Mouse (Mus musculus) MEL (cell line): Measurements from ENCODE around the gene Zfp740. TPM values are rescaled to one million over a fixed set of nuclear protein-coding genes. Genes with fewer than 3 reads are reported as not detected.

Experiments used
- DNase-seq: peaks from one replicate; pipeline ENCODE4 v3.0.0; 2011; ENCODE audit warnings: low read depth, low spot score
- H3K27ac ChIP-seq: 2 replicates; pipeline ENCODE4 v1.5.1; 2012; ENCODE audit warnings: low read depth, mild to moderate bottlenecking, control low read depth, low read length, moderate library complexity; ENCODE audit not compliant: control insufficient read depth
- H3K27me3 ChIP-seq, 2 experiments: fragments of 150-350 bp in 1 of 2; sonication (generic) in 1 of 2; 2 replicates each; pipeline ENCODE4 v1.6.1; 2012; ENCODE audit warnings: low read length in 2 of 2, mild to moderate bottlenecking in 2 of 2, improper control_type of control experiment in 1 of 2, moderate library complexity in 1 of 2; ENCODE audit not compliant: insufficient read depth in 2 of 2, control insufficient read depth in 1 of 2
- H3K36me3 ChIP-seq, 2 experiments: 2 replicates each; pipeline ENCODE4 v1.6.1; 2012 to 2014; ENCODE audit warnings: low read length in 2 of 2, improper control_type of control experiment in 1 of 2, inconsistent platforms in 1 of 2, mild to moderate bottlenecking in 1 of 2; ENCODE audit not compliant: insufficient read depth in 2 of 2, control insufficient read depth in 1 of 2
- H3K4me1 ChIP-seq, 2 experiments: fragments of 150-350 bp in 1 of 2; sonication (generic) in 1 of 2; 2 replicates each; pipeline ENCODE4 v1.6.1; 2012; ENCODE audit warnings: low read length in 2 of 2, improper control_type of control experiment in 1 of 2, mild to moderate bottlenecking in 1 of 2; ENCODE audit not compliant: insufficient read depth in 2 of 2, control insufficient read depth in 1 of 2
- H3K4me3 ChIP-seq, 2 experiments: fragments of 150-350 bp in 1 of 2; sonication (generic) in 1 of 2; 2 replicates each; pipeline ENCODE4 v1.5.1; 2012; ENCODE audit warnings: low read depth in 2 of 2, low read length in 2 of 2, mild to moderate bottlenecking in 2 of 2, moderate library complexity in 2 of 2, control low read depth in 1 of 2, improper control_type of control experiment in 1 of 2; ENCODE audit not compliant: control insufficient read depth in 1 of 2, insufficient read depth in 1 of 2
- H3K79me2 ChIP-seq: 2 replicates; pipeline ENCODE4 v1.6.1; 2012; ENCODE audit warnings: mild to moderate bottlenecking, low read length, moderate library complexity; ENCODE audit not compliant: control insufficient read depth, poor library complexity, insufficient read depth
- H3K9ac ChIP-seq: 2 replicates; pipeline ENCODE4 v1.6.1; 2012; ENCODE audit warnings: low read depth, mild to moderate bottlenecking, control low read depth, low read length, moderate library complexity; ENCODE audit not compliant: control insufficient read depth, poor library complexity, severe bottlenecking
- H3K9me3 ChIP-seq: fragments of 150-350 bp; sonication (generic); replicated peaks from 2 replicates; pipeline ENCODE4 v1.6.1; 2012; ENCODE audit warnings: mild to moderate bottlenecking, low read length, improper control_type of control experiment, moderate library complexity; ENCODE audit not compliant: insufficient read depth
- BHLHE40 ChIP-seq: IDR thresholded peaks from 2 replicates; pipeline ENCODE4 v1.6.1; 2012; ENCODE audit warnings: low read depth, mild to moderate bottlenecking, inconsistent platforms, low read length, improper control_type of control experiment, borderline replicate concordance
- CHD2 ChIP-seq: IDR thresholded peaks from 2 replicates; pipeline ENCODE4 v1.6.1; 2011; ENCODE audit warnings: low read length, improper control_type of control experiment
- CTCF ChIP-seq, 3 experiments: IDR thresholded peaks in 2 of 3; conservative IDR thresholded peaks in 1 of 3; 2 replicates each; pipeline ENCODE4 v1.5.1; 2011 to 2012; ENCODE audit warnings: low read length in 3 of 3, low read depth in 2 of 3, mild to moderate bottlenecking in 2 of 3, improper control_type of control experiment in 1 of 3, inconsistent platforms in 1 of 3, mixed read lengths in 1 of 3, moderate library complexity in 1 of 3; ENCODE audit not compliant: control insufficient read depth in 1 of 3, insufficient read depth in 1 of 3, poor library complexity in 1 of 3, severe bottlenecking in 1 of 3
- E2F4 ChIP-seq: IDR thresholded peaks from 2 replicates; pipeline ENCODE4 v1.6.1; 2011; ENCODE audit warnings: low read depth, low read length, improper control_type of control experiment, borderline replicate concordance
- ELF1 ChIP-seq: IDR thresholded peaks from 2 replicates; pipeline ENCODE4 v1.6.1; 2014; ENCODE audit warnings: low read depth, mild to moderate bottlenecking, inconsistent platforms, low read length, improper control_type of control experiment, moderate library complexity
- EP300 ChIP-seq, 2 experiments: IDR thresholded peaks; 2 replicates each; pipeline ENCODE4 v1.6.1; 2011; ENCODE audit warnings: improper control_type of control experiment in 2 of 2, low read length in 2 of 2, low read depth in 1 of 2, mild to moderate bottlenecking in 1 of 2
- ETS1 ChIP-seq: IDR thresholded peaks from 2 replicates; pipeline ENCODE4 v1.6.1; 2012; ENCODE audit warnings: low read depth, mild to moderate bottlenecking, inconsistent platforms, low read length, improper control_type of control experiment, moderate library complexity
- GABPA ChIP-seq: IDR thresholded peaks from 2 replicates; pipeline ENCODE4 v1.6.1; 2012; ENCODE audit warnings: low read depth, mild to moderate bottlenecking, inconsistent platforms, low read length, improper control_type of control experiment, moderate library complexity
- GATA1 ChIP-seq: IDR thresholded peaks from 2 replicates; pipeline ENCODE4 v1.6.1; 2011; ENCODE audit warnings: low read depth, low read length, improper control_type of control experiment
- HCFC1 ChIP-seq: IDR thresholded peaks from 2 replicates; pipeline ENCODE4 v1.6.1; 2012; ENCODE audit warnings: low read depth, mild to moderate bottlenecking, inconsistent platforms, low read length, improper control_type of control experiment, moderate library complexity
- JUND ChIP-seq: IDR thresholded peaks from 2 replicates; pipeline ENCODE4 v1.6.1; 2011; ENCODE audit warnings: low read depth, mild to moderate bottlenecking, improper control_type of control experiment, low read length
- MAX ChIP-seq: IDR thresholded peaks from 2 replicates; pipeline ENCODE4 v1.6.1; 2011; ENCODE audit warnings: low read length, improper control_type of control experiment
- MAZ ChIP-seq: IDR thresholded peaks from 2 replicates; pipeline ENCODE4 v1.6.1; 2012; ENCODE audit warnings: low read depth, mild to moderate bottlenecking, inconsistent platforms, low read length, improper control_type of control experiment
- MEF2A ChIP-seq: IDR thresholded peaks from 2 replicates; pipeline ENCODE4 v1.6.1; 2014; ENCODE audit warnings: low read depth, mild to moderate bottlenecking, inconsistent platforms, low read length, improper control_type of control experiment; ENCODE audit not compliant: poor library complexity, insufficient replicate concordance, severe bottlenecking; ENCODE audit errors: extremely low read depth
- MXI1 ChIP-seq: IDR thresholded peaks from 2 replicates; pipeline ENCODE4 v1.6.1; 2011; ENCODE audit warnings: mild to moderate bottlenecking, low read depth, low read length, improper control_type of control experiment
- MYB ChIP-seq: IDR thresholded peaks from 2 replicates; pipeline ENCODE4 v1.6.1; 2011; ENCODE audit warnings: mild to moderate bottlenecking, low read depth, low read length, improper control_type of control experiment
- MYC ChIP-seq: IDR thresholded peaks from 2 replicates; pipeline ENCODE4 v1.6.1; 2011; ENCODE audit warnings: low read depth, mild to moderate bottlenecking, low read length, improper control_type of control experiment, moderate library complexity
- NELFE ChIP-seq: IDR thresholded peaks from 2 replicates; pipeline ENCODE4 v1.6.1; 2011; ENCODE audit warnings: low read depth, low read length, improper control_type of control experiment
- NRF1 ChIP-seq: IDR thresholded peaks from 2 replicates; pipeline ENCODE4 v1.6.1; 2014; ENCODE audit warnings: low read depth, mild to moderate bottlenecking, inconsistent platforms, low read length, improper control_type of control experiment, moderate library complexity; ENCODE audit not compliant: poor library complexity, insufficient read depth, severe bottlenecking
- POLR2A ChIP-seq, 2 experiments: IDR thresholded peaks; 2 replicates each; pipeline ENCODE4 v1.6.1; 2011 to 2012; ENCODE audit warnings: low read length in 2 of 2, mild to moderate bottlenecking in 2 of 2, control low read depth in 1 of 2, improper control_type of control experiment in 1 of 2, low read depth in 1 of 2, moderate library complexity in 1 of 2; ENCODE audit not compliant: control insufficient read depth in 1 of 2, insufficient read depth in 1 of 2, poor library complexity in 1 of 2
- POLR2AphosphoS2 ChIP-seq: IDR thresholded peaks from 2 replicates; pipeline ENCODE4 v1.6.1; 2011; ENCODE audit warnings: low read length, improper control_type of control experiment
- POLR2AphosphoS5 ChIP-seq: IDR thresholded peaks from 2 replicates; pipeline ENCODE4 v1.6.1; 2012; ENCODE audit warnings: low read depth, borderline replicate concordance, mild to moderate bottlenecking, inconsistent platforms, low read length, moderate library complexity, mixed read lengths
- RAD21 ChIP-seq: IDR thresholded peaks from 2 replicates; pipeline ENCODE4 v1.6.1; 2011; ENCODE audit warnings: mild to moderate bottlenecking, low read depth, low read length, improper control_type of control experiment
- RCOR1 ChIP-seq: IDR thresholded peaks from 2 replicates; pipeline ENCODE4 v1.6.1; 2012; ENCODE audit warnings: low read depth, mild to moderate bottlenecking, inconsistent platforms, low read length, improper control_type of control experiment
- SIN3A ChIP-seq: IDR thresholded peaks from 2 replicates; pipeline ENCODE4 v1.6.1; 2012; ENCODE audit warnings: low read length, improper control_type of control experiment, inconsistent platforms
- TAL1 ChIP-seq: IDR thresholded peaks from 2 replicates; pipeline ENCODE4 v1.6.1; 2012; ENCODE audit warnings: mild to moderate bottlenecking, inconsistent platforms, low read length, moderate library complexity, mixed read lengths
- TBP ChIP-seq: IDR thresholded peaks from 2 replicates; pipeline ENCODE4 v1.8.0; 2011; ENCODE audit warnings: low read depth, low read length, improper control_type of control experiment
- TCF12 ChIP-seq: IDR thresholded peaks from 2 replicates; pipeline ENCODE4 v1.6.1; 2014; ENCODE audit warnings: low read depth, mild to moderate bottlenecking, inconsistent platforms, low read length, improper control_type of control experiment, moderate library complexity
- UBTF ChIP-seq: IDR thresholded peaks from 2 replicates; pipeline ENCODE4 v1.6.1; 2012; ENCODE audit warnings: low read depth, mild to moderate bottlenecking, inconsistent platforms, low read length, improper control_type of control experiment, moderate library complexity, borderline replicate concordance; ENCODE audit not compliant: insufficient read depth
- USF2 ChIP-seq, 2 experiments: IDR thresholded peaks; 2 replicates each; pipeline ENCODE4 v1.6.1; 2011 to 2012; ENCODE audit warnings: improper control_type of control experiment in 2 of 2, low read length in 2 of 2, borderline replicate concordance in 1 of 2, inconsistent platforms in 1 of 2, low read depth in 1 of 2, mild to moderate bottlenecking in 1 of 2; ENCODE audit not compliant: insufficient read depth in 1 of 2
- ZC3H11A ChIP-seq: IDR thresholded peaks from 2 replicates; pipeline ENCODE4 v1.6.1; 2012; ENCODE audit warnings: low read depth, mild to moderate bottlenecking, inconsistent platforms, low read length, improper control_type of control experiment
- ZKSCAN1 ChIP-seq: IDR thresholded peaks from 2 replicates; pipeline ENCODE4 v1.6.1; 2012; ENCODE audit warnings: low read depth, mild to moderate bottlenecking, inconsistent platforms, low read length, improper control_type of control experiment, moderate library complexity
- ZMIZ1 ChIP-seq: IDR thresholded peaks from 2 replicates; pipeline ENCODE4 v1.6.1; 2012; ENCODE audit warnings: low read depth, mild to moderate bottlenecking, inconsistent platforms, low read length, improper control_type of control experiment, moderate library complexity
- ZNF384 ChIP-seq: IDR thresholded peaks from 2 replicates; pipeline ENCODE4 v1.6.1; 2012; ENCODE audit warnings: low read depth, mild to moderate bottlenecking, inconsistent platforms, low read length, improper control_type of control experiment
- polyA plus RNA-seq, 2 experiments: library from polyadenylated mRNA; stranded (reverse) in 1 of 2; unstranded in 1 of 2; fragments of >175 nt in 1 of 2; fragments of >200 nt in 1 of 2; gene quantifications; 2 replicates each; pipeline versions ENCODE4 v1.2.1 to v1.2.4; 2012; ENCODE audit warnings: low replicate concordance in 2 of 2, low read depth in 1 of 2; ENCODE audit not compliant: insufficient read length in 2 of 2, insufficient read depth in 1 of 2, missing spikeins in 1 of 2
- total RNA-seq: library from RNA; depleted of rRNA; stranded (reverse); fragments of 300-350 nt; gene quantifications from 2 replicates; pipeline ENCODE4 v1.2.3, GENCODE M21; 2012; rRNA removed

The Zfp740 gene
- total RNA-seq (39.9 and 40.5 TPM in 2 replicates), polyA plus RNA-seq (10 to 100 TPM in 1 of 2 experiments, not detected in 1; 50.1 TPM)

GRCm38 (mm10) chr15:102202971-102203834 lies at the start of gene Zfp740:
Zfp740 (plus strand) TSS chr15:102203249.
- H3K9ac ChIP-seq, result peak within 1 kb of the TSS; percentile 97
- peaks cover 8% of the 10 kb centered on the region for H3K79me2 ChIP-seq
- no peaks in the 10 kb centered on the region for H3K9me3 ChIP-seq
- peak within 1 kb of the TSS; percentile 96 for H3K27ac ChIP-seq
- peak within 1 kb of the TSS; percentile 93 to 97 for H3K4me3 ChIP-seq
- peak; percentile 99 for DNase-seq
- no peaks in the 10 kb centered on the region for H3K27me3 ChIP-seq
- H3K36me3 ChIP-seq, result peaks cover 0 to 30% of the 10 kb centered on the region in 2 experiments; a peak in 3 of 4 replicates
- H3K4me1 ChIP-seq, result peaks cover 6 to 14% of the 10 kb centered on the region in 2 experiments
- TF ChIP-seq UBTF (peak; percentile 93; the same call in 1 of the 2 replicates), MAZ (peak; percentile 100), MEF2A (peak; percentile 27; the same call in 1 of the 2 replicates), MXI1 (peak; percentile 69), SIN3A (peak; percentile 88), EP300 (IDR thresholded peaks at IDR 0.05; ENCODE audit: low read depth in 1 of 2, low read length in 2 of 2) (peak; percentile 5 to 52; a peak in 3 of 4 replicates), TCF12 (peak; percentile 69), ELF1 (peak; percentile 93), ZNF384 (peak; percentile 32; the same call in 1 of the 2 replicates), ZMIZ1 (peak; percentile 70; the same call in 1 of the 2 replicates), BHLHE40 (peak; percentile 82), NRF1 (peak; percentile 96), POLR2A (IDR thresholded peaks at IDR 0.05; ENCODE audit: control insufficient read depth in 1 of 2, insufficient read depth in 1 of 2, low read depth in 1 of 2, low read length in 2 of 2, poor library complexity in 1 of 2) (peak; percentile 61 to 85; a peak in 3 of 4 replicates), RAD21 (no peak), CTCF (IDR thresholded peaks at IDR 0.05 in 2 of 3, conservative IDR thresholded peaks at IDR 0.05 in 1 of 3; ENCODE audit: control insufficient read depth in 1 of 3, insufficient read depth in 1 of 3, low read depth in 2 of 3, low read length in 3 of 3, poor library complexity in 1 of 3, severe bottlenecking in 1 of 3) (no peak; a peak in 1 of 6 replicates), HCFC1 (peak; percentile 93), RCOR1 (0 out of 2 replicates have a peak, but pooled peaks have one; percentile 62), MYB (no peak), ZC3H11A (no peak), ETS1 (peak; percentile 85), MYC (no peak; the same call in none of the 2 replicates), USF2 (IDR thresholded peaks at IDR 0.05; ENCODE audit: borderline replicate concordance in 1 of 2, insufficient read depth in 1 of 2, low read depth in 1 of 2, low read length in 2 of 2) (no peak), JUND (no peak), MAX (peak; percentile 29; the same call in 1 of the 2 replicates), POLR2AphosphoS5 (no peak), TAL1 (no peak), CHD2 (peak; percentile 89), POLR2AphosphoS2 (0 out of 2 replicates have a peak, but pooled peaks have one; percentile 17), GABPA (no peak), E2F4 (no peak), TBP (peak; percentile 76), GATA1 (no peak), NELFE (peak; percentile 69), ZKSCAN1 (no peak)
